Mouse (Mus musculus) hindbrain, embryonic 12.5 days (tissue): ENCODE measurements around the gene Sdha. TPM values are rescaled to one million over a fixed set of nuclear protein-coding genes. Genes with fewer than 3 reads are reported as not detected.
A peak's percentile ranks its signal among the peaks of the same experiment; 100 is the strongest.

Source experiments
- ATAC-seq: fragments of 200-750 bp; cut with Nextera tagmentation; 2 replicates; pipeline ENCODE4 v1.8.0; 2017; ENCODE audit warnings: moderate TSS enrichment; ENCODE audit not compliant: low FRiP score
- H3K27ac ChIP-seq: fragments of 300-500 bp; sonication (generic); 2 replicates; pipeline ENCODE4 v1.5.1; 2016; ENCODE audit warnings: mild to moderate bottlenecking
- H3K27me3 ChIP-seq: fragments of 300-500 bp; sonication (generic); 2 replicates; pipeline ENCODE4 v1.6.1; 2016; ENCODE audit warnings: mild to moderate bottlenecking
- H3K36me3 ChIP-seq: fragments of 300-500 bp; sonication (generic); 2 replicates; pipeline ENCODE4 v1.6.1; 2016; ENCODE audit warnings: mild to moderate bottlenecking
- H3K4me1 ChIP-seq: fragments of 300-500 bp; sonication (generic); 2 replicates; pipeline ENCODE4 v1.6.1; 2016
- H3K4me2 ChIP-seq: fragments of 300-500 bp; sonication (generic); replicated peaks from 2 replicates; pipeline ENCODE4 v1.6.1; 2016; ENCODE audit warnings: mild to moderate bottlenecking
- H3K4me3 ChIP-seq: fragments of 300-500 bp; sonication (generic); 2 replicates; pipeline ENCODE4 v1.5.1; 2016; ENCODE audit warnings: mild to moderate bottlenecking
- H3K9ac ChIP-seq: fragments of 300-500 bp; sonication (generic); 2 replicates; pipeline ENCODE4 v1.6.1; 2016; ENCODE audit warnings: mild to moderate bottlenecking, moderate library complexity
- H3K9me3 ChIP-seq: fragments of 300-500 bp; sonication (generic); replicated peaks from 2 replicates; pipeline ENCODE4 v1.6.1; 2016; ENCODE audit warnings: mild to moderate bottlenecking
- WGBS: fragments of 180-500 bp; shearing (Covaris S2); methylation state at CpG from one replicate; pipeline ENCODE4 v1.1.7; 2016; 5-methylcytosine and 5-hydroxymethylcytosine counted together
- polyA plus RNA-seq: library from polyadenylated mRNA; unstranded; fragments of >200 nt; fragmentation: Nextera tagmentation; extraction: Ambion mirVana; gene quantifications from 2 replicates; pipeline ENCODE4 v1.2.1, GENCODE M21; 2016

Gene Sdha
- 213 and 222 TPM in 2 replicates for polyA plus RNA-seq

DNA sequence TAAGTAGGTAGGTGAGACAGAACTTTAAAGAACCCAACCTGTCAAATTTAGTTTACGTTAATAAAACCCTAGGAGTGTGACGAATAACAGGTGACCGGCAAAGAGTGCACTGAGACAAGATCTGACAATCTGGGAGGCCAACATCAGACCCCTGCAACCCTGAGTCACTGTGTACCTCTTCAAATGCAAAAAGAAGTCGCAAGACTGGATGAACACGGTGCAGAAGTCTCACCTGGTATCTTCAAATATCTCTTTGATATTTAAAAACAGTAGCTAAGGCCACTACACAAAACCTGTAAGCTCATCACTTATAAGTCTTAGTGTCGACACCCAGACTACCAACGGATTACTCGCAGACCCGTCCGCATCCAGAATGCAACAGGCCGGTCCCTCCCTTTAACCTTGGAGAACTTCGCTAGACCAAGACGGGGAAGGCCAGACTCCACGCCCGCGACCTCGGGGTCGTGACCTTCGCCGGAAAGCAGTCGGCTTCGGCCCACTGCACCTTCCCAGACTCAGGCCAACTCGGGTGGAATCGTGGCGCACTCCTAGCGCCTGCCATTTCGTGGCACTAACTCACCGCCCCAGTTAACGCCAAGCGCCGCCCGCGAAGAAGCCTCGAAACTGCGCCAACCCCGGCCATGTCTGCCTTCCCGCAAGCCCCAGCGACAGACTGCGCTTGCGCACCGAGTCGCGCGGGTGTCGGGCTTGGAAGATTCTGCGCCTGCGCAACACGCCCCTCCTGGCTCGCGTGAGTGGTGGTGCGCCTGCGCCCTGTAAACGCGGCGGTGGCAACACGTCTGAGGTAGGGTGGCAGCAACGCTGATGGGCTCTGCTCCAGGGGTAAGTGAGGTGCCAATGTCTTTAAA lies at the start of gene Sdha, which contains the start of gene Ccdc127:
Gene Sdha, minus strand, starts transcription at position 715 of the 869 bp plus-strand sequence.
Gene Ccdc127, plus strand, starts transcription at position 744 of the 869 bp plus-strand sequence.
- Histone ChIP-seq H3K27ac (peak within 1 kb of the TSS; percentile 64), H3K36me3 (peaks cover 13% of the 10 kb centered on the region), H3K4me3 (peak within 1 kb of the TSS; percentile 76), H3K9me3 (no peaks in the 10 kb centered on the region), H3K4me2 (peak within 1 kb of the TSS; percentile 76), H3K27me3 (no peaks in the 10 kb centered on the region), H3K9ac (peak within 1 kb of the TSS; percentile 82), H3K4me1 (peaks cover 13% of the 10 kb centered on the region)
- WGBS: 2% methylated on average over 57 of the region's 57 CpGs
- peak; percentile 99 for ATAC-seq

DNA sequence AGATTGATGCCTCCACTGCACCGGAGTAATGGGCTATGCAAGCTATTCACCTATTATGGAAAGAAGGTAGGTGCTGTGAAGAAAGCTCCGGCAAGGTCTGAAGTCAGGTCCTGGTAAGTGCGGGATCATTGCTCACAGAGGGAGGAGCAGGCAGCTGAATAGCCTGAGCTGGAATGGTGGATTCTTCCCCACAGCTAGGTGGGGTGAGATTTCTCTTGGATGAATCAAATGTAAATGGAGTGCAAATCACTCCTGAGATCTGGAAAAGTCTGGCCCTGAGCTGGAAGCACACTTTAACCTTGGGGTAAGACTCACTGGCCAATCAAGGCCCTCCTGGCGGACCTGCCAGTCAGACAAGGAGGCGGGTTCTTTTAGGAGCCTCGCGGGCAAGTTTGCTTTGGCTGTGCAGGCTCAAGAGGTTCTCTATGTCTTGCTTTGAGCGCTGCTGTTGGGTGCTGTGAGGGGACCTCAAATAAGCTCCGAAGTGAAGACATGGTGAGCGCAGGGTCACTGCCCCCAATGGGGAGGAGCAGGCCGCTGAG lies 49.3 kb upstream of the Sdha start, which contains the start of gene Ftl1-ps1:
Gene Ftl1-ps1, plus strand, starts transcription at position 397 of the 542 bp plus-strand sequence.
- no peaks in the 10 kb centered on the region for H3K36me3 ChIP-seq
- 10% methylated on average over 11 of the region's 11 CpGs for WGBS
- no peak within 1 kb of the TSS for H3K27ac ChIP-seq
- ATAC-seq: no peak
- H3K4me3 ChIP-seq: no peak within 1 kb of the TSS
- H3K27me3 ChIP-seq: no peaks in the 10 kb centered on the region
- no peak within 1 kb of the TSS for H3K9ac ChIP-seq
- H3K9me3 ChIP-seq: no peaks in the 10 kb centered on the region
- no peaks in the 10 kb centered on the region for H3K4me1 ChIP-seq
- H3K4me2 ChIP-seq: peak within 1 kb of the TSS; percentile 34

- Histone ChIP-seq H3K4me2 (no peak overlapping the region), H3K27me3 (no peaks in the 10 kb centered on the region), H3K9ac (no peak overlapping the region), H3K4me3 (no peak overlapping the region), H3K4me1 (peaks cover 2% of the 10 kb centered on the region; the same call in 1 of the 2 replicates), H3K27ac (no peak overlapping the region), H3K36me3 (no peaks in the 10 kb centered on the region), H3K9me3 (no peaks in the 10 kb centered on the region)
- peak; percentile 20; the same call in 1 of the 2 replicates for ATAC-seq
- 76% methylated on average over 2 of the region's 2 CpGs for WGBS
These were observed 41.1 kb upstream of the Sdha start for GRCm38 (mm10) chr13:74391156-74391555.

- peak within 1 kb of the TSS; percentile 57 for H3K9ac ChIP-seq
- WGBS: 3% methylated on average over 14 of the region's 14 CpGs
- H3K27ac ChIP-seq: no peak within 1 kb of the TSS
- H3K4me1 ChIP-seq: peaks cover 2% of the 10 kb centered on the region; the same call in 1 of the 2 replicates
- peak within 1 kb of the TSS; percentile 68 for H3K4me2 ChIP-seq
- no peaks in the 10 kb centered on the region for H3K27me3 ChIP-seq
- no peaks in the 10 kb centered on the region for H3K9me3 ChIP-seq
- no peaks in the 10 kb centered on the region for H3K36me3 ChIP-seq
- ATAC-seq: peak; percentile 92
- H3K4me3 ChIP-seq: peak within 1 kb of the TSS; percentile 56
These were observed 40.4 kb upstream of the Sdha start, which contains the start of gene Zfp72 for GRCm38 (mm10) chr13:74390371-74390990. Zfp72 (minus strand) TSS chr13:74390836.

DNA sequence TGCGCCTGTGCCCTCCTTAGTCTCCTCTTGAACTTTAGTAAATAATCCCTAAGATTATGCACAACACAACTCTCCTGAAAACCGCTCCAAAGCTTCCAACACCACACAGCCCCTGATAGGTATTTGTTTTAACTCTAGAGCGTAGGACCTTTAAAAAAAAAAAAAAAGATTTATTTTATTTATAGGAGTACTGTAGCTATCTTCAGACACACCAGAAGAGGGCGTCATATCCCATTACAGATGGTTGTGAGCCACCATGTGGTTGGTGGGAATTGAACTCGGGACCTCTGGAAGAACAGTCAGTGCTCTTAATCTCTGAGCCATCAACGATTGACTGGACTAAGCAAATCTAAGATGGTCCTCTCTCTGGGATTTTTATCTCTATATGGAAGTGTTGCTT lies 39.6 kb upstream of the Sdha start:
- H3K4me2 ChIP-seq: peak overlapping the region; percentile 68
- 71% methylated on average over 6 of the region's 6 CpGs for WGBS
- no peak overlapping the region for H3K27ac ChIP-seq
- H3K27me3 ChIP-seq: no peaks in the 10 kb centered on the region
- no peaks in the 10 kb centered on the region for H3K36me3 ChIP-seq
- H3K4me1 ChIP-seq: peaks cover 2% of the 10 kb centered on the region; the same call in 1 of the 2 replicates
- H3K9ac ChIP-seq: no peak overlapping the region
- H3K9me3 ChIP-seq: no peaks in the 10 kb centered on the region
- no peak for ATAC-seq
- H3K4me3 ChIP-seq: peak overlapping the region; percentile 56

GRCm38 (mm10) chr13:74382289-74382688 lies 32.2 kb upstream of the Sdha start:
- ATAC-seq: no peak

DNA sequence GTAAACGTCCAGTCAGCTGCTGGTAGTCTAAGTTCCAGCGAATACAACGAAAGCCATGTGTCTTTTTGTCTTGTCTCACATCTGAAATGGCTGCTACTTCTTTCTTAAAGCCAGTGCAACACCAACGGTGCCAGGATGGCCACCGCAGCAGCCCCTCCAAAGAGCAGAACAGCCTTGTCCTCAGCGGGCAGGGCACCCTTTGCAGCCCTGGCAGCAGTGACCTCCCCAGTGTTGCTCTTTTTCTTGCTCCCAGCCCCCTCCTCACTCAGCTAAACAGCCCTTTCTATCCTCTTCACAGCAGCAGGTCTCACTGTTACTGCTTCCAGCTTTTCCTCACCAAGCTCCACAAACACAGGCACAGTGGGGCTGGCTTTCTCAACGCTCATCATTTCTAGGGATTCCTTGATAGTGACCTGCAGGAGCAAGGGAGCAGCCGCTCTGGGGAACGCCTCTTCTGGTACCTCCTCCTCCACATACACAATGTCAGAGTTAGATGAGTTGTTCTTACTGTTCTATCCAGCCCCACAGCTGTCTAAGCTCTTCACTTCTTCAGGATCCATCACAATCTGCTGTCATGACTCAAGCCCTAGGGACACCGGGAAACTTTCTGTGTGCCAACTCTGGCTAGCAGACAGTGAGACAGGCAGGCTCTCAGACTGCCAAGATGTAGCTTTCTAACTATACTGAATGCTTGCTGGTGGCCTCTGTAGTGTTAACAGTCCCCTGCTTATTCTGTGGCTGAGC lies 31.6 kb upstream of the Sdha start:
- no peak for ATAC-seq
- no peak overlapping the region for H3K4me3 ChIP-seq
- H3K36me3 ChIP-seq: no peaks in the 10 kb centered on the region
- no peak overlapping the region for H3K27ac ChIP-seq
- H3K4me2 ChIP-seq: no peak overlapping the region
- 0 out of 2 replicates have a peak overlapping the region, but pooled peaks have one; percentile 8 for H3K9ac ChIP-seq
- no peaks in the 10 kb centered on the region for H3K27me3 ChIP-seq
- no peaks in the 10 kb centered on the region for H3K9me3 ChIP-seq
- H3K4me1 ChIP-seq: no peaks in the 10 kb centered on the region
- WGBS: 72% methylated on average over 10 of the region's 10 CpGs

More at GRCm38 (mm10) chr13:74382289-74382688, 32.2 kb upstream of the Sdha start:
- no peaks in the 10 kb centered on the region for H3K36me3 ChIP-seq
- H3K27me3 ChIP-seq: no peaks in the 10 kb centered on the region
- no peaks in the 10 kb centered on the region for H3K9me3 ChIP-seq
- WGBS: 71% methylated on average over 3 of the region's 3 CpGs
- no peak overlapping the region for H3K9ac ChIP-seq
- no peaks in the 10 kb centered on the region for H3K4me1 ChIP-seq
- H3K27ac ChIP-seq: no peak overlapping the region
- H3K4me2 ChIP-seq: no peak overlapping the region
- H3K4me3 ChIP-seq: no peak overlapping the region

DNA sequence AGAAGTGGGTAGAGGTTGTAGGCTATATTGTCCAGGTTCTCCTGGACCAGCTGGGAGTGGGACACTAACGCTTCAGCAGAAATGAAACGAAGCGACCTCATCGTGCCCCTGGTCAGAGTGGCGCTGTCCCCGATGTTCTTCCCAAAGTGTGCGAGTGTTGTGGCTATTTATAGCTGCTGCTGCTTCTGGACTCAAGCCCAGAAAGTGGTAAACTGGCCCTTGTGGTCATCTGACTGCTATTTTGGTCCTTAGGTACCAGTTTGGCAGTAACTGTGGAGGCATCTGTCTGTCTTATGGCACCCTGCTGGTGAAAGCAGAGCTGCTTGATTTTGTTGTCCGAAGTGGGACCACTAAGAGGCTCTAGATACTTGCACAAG lies 13.8 kb upstream of the Sdha start, which contains the start of gene Lrrc14b:
Gene Lrrc14b, minus strand, starts transcription at position 147 of the 377 bp plus-strand sequence.
- H3K27ac ChIP-seq: no peak within 1 kb of the TSS
- ATAC-seq: no peak

GRCm38 (mm10) chr13:74363176-74363858 lies 13.2 kb upstream of the Sdha start:
- Histone ChIP-seq H3K4me3 (no peak overlapping the region), H3K4me1 (no peaks in the 10 kb centered on the region), H3K27ac (no peak overlapping the region), H3K36me3 (peaks cover 22% of the 10 kb centered on the region), H3K9ac (no peak overlapping the region), H3K9me3 (no peaks in the 10 kb centered on the region), H3K27me3 (no peaks in the 10 kb centered on the region), H3K4me2 (no peak overlapping the region)
- 85% methylated on average over 13 of the region's 13 CpGs for WGBS
- peak; percentile 21; the same call in 1 of the 2 replicates for ATAC-seq

More for the DNA sequence above, 13.8 kb upstream of the Sdha start, which contains the start of gene Lrrc14b:
- Histone ChIP-seq H3K4me1 (no peaks in the 10 kb centered on the region), H3K9ac (no peak within 1 kb of the TSS), H3K4me3 (no peak within 1 kb of the TSS), H3K27me3 (no peaks in the 10 kb centered on the region), H3K9me3 (no peaks in the 10 kb centered on the region), H3K36me3 (peaks cover 20% of the 10 kb centered on the region), H3K4me2 (no peak within 1 kb of the TSS)
- 85% methylated on average over 8 of the region's 8 CpGs for WGBS

- no peak for ATAC-seq
- Histone ChIP-seq H3K36me3 (peaks cover 27% of the 10 kb centered on the region), H3K9ac (no peak overlapping the region), H3K9me3 (no peaks in the 10 kb centered on the region), H3K4me2 (no peak overlapping the region), H3K27ac (no peak overlapping the region), H3K4me3 (no peak overlapping the region), H3K27me3 (no peaks in the 10 kb centered on the region), H3K4me1 (no peaks in the 10 kb centered on the region)
- WGBS: 69% methylated on average over 2 of the region's 2 CpGs
These were observed 12.1 kb upstream of the Sdha start for GRCm38 (mm10) chr13:74362218-74362617.

DNA sequence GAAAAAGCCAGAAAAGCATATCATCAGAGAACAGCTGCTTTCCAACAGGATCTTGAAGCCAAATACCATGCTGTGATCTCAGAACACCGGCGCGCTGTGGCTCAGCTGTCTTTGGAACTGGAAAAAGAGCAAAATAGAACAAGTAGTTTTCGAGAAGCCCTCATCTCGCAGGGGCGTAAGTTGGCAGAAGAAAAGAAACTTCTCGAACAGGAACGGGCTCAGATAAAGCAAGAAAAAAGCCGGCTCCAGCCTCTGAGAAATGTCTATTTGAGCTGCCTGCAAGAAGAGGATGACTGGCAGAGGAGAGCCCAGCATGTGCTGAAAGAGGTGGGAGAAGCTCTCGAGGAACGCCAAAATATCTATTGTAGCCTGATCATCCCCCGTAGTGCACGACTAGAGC lies 6.4 kb upstream of the Sdha start:
- no peak overlapping the region for H3K27ac ChIP-seq
- ATAC-seq: no peak
- peaks cover 52% of the 10 kb centered on the region for H3K36me3 ChIP-seq

More for the DNA sequence above, 6.4 kb upstream of the Sdha start:
- Histone ChIP-seq H3K4me1 (no peaks in the 10 kb centered on the region), H3K4me3 (no peak overlapping the region), H3K4me2 (no peak overlapping the region), H3K27me3 (no peaks in the 10 kb centered on the region), H3K9ac (no peak overlapping the region), H3K9me3 (no peaks in the 10 kb centered on the region)
- WGBS: 93% methylated on average over 13 of the region's 13 CpGs
